Mouse (Mus musculus): ENCODE data around the gene Olfr765. TPM values are rescaled to one million over a fixed set of nuclear protein-coding genes. Genes with fewer than 3 reads are reported as not detected.
"Not testable (repeated sequence)": the region's sequence is repeated elsewhere in the genome, so short reads cannot be mapped to it uniquely, and the experiment has no call there.

The Olfr765 gene
- not detected for polyA plus RNA-seq (2021)

DNA sequence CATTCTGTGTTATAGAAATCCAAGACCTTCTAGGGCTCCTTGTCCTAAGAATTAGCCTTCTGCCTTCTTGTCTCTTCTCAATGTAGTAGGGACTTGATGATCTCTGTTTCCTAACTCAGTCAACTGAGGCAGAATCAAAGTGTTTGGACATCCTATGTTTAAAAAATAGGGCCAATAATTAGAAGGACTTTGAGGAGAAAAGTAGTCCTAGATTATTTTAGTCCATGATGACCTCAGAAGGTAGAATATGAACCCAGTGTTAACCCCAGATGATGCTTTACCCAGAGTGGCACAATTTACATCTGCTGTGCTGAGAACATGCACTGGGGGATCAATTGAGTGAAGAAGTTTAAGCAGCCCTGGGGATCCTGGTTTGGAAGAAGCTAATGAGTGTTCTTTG is at the start of gene Olfr765:
Gene Olfr765, minus strand, starts transcription at position 101 of the 400 bp plus-strand sequence.
- POLR2A ChIA-PET, CTCF ChIA-PET: not testable (repeated sequence)

GRCm38 (mm10) chr10:129099275-129099674 is 49.5 kb upstream of the Olfr765 start, which contains the start of gene Olfr768:
Gene Olfr768 (minus strand): TSS chr10:129099375.
- TF ChIP-seq CTCF (IDR thresholded peaks at IDR 0.05) = no peak
- POLR2A ChIA-PET = no interaction called here
- in situ Hi-C loops (cut with MboI; ENCODE audit: low pct_unique_long_range_greater_than_20kb) = no loop called here
- H3K27me3 ChIP-seq = no peaks in the 10 kb centered on the region
- DNase-seq (ENCODE audit: low read depth, low spot score) (no peak), ATAC-seq (no peak)
- CTCF ChIA-PET = interaction anchor here (1.4 kb wide), 1 partner anchor 18 kb away, joined by 3 read pairs; the partner anchor contains the start of gene Olfr769

More for the DNA sequence above, at the start of gene Olfr765:
- in situ Hi-C loops (cut with MboI; ENCODE audit: low pct_unique_long_range_greater_than_20kb); ATAC-seq; DNase-seq (ENCODE audit: low read depth, low spot score); H3K27me3 ChIP-seq: not testable (repeated sequence)

DNA sequence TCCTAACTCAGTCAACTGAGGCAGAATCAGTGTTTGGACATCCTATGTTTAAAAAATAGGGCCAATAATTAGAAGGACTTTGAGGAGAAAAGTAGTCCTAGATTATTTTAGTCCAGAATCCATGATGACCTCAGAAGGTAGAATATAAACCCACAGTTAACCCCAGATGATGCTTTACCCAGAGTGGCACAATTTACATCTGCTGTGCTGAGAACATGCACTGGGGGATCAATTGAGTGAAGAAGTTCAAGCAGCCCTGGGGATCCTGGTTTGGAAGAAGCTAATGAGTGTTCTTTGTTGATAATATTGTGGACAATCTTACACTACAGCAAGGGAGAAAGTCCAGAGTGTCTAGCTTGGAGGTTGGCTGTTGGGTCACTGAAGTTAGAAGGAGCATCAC is 33.0 kb upstream of the Olfr765 start, which contains the start of gene Olfr767:
Gene Olfr767, minus strand, starts transcription at position 101 of the 400 bp plus-strand sequence.
- in situ Hi-C loops (cut with MboI; ENCODE audit: low pct_unique_long_range_greater_than_20kb); POLR2A ChIA-PET; DNase-seq (ENCODE audit: low read depth, low spot score); H3K27me3 ChIP-seq; ATAC-seq; CTCF ChIA-PET: not testable (repeated sequence)

DNA sequence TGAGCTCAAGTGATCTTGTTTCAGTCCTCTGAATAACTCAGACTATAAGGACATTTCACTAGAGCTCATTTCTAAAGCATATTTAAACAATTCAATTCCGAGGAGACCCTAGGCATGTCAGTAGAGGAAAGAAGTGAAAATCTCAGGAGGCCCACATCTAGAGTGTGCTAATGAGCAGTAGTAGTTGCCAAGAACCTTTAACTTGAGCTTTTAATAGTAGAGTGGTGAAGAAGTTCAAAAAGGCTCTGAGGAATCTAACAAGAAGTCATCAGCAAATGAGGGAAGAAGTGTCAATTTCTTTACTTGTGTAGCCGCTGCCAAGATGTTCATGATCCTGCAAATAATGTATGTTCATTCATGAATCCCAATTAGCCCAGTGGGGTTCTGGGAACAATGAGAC is 19.1 kb upstream of the Olfr765 start, which contains the start of gene Olfr766-ps1:
Gene Olfr766-ps1, minus strand, starts transcription at position 101 of the 400 bp plus-strand sequence.
- DNase-seq (ENCODE audit: low read depth, low spot score) (no peak), ATAC-seq (no peak)
- ChIA-PET CTCF (no interaction called here), POLR2A (no interaction called here)
- peaks cover 6% of the 10 kb centered on the region for H3K27me3 ChIP-seq
- in situ Hi-C loops (cut with MboI; ENCODE audit: low pct_unique_long_range_greater_than_20kb) = no loop called here
- TF ChIP-seq CTCF (IDR thresholded peaks at IDR 0.05) = no peak

- in situ Hi-C loops (cut with MboI; ENCODE audit: low pct_unique_long_range_greater_than_20kb) = no loop called here
- no peak for DNase-seq (ENCODE audit: low read depth, low spot score)
- no peak for ATAC-seq
- POLR2A ChIA-PET = no interaction called here
- CTCF ChIA-PET = no interaction called here
- H3K27me3 ChIP-seq = peaks cover 17% of the 10 kb centered on the region
- no peak for TF ChIP-seq CTCF (IDR thresholded peaks at IDR 0.05)
Observed at GRCm38 (mm10) chr10:129039796-129040195, 10.0 kb downstream of the Olfr765 start, which contains the start of gene Olfr764-ps1. Gene Olfr764-ps1 (minus strand): TSS chr10:129039896.

DNA sequence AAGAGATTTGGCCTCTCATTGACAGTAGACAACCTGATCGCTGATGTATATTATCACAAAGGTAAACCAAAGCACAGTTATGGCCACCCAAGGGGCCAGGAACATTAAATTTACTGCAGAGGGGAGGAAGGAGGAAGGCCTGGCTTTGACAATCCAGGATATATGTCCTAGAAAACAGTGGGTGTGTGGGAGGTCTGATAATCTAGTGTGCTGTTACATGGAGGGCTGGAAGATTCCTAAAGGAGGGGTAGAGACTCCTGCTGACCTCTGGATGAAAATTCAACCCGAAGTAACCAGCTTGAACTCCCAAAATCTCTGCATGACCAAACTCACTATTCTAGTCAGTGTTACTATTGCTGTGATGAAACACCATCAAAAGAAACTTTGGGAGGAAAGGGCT is 21.5 kb downstream of the Olfr765 start:
- POLR2A ChIA-PET = no interaction called here
- ATAC-seq (no peak), DNase-seq (ENCODE audit: low read depth, low spot score) (no peak)
- peaks cover 22% of the 10 kb centered on the region for H3K27me3 ChIP-seq
- CTCF ChIA-PET = interaction anchor here (1.1 kb wide), 1 partner anchor 9 kb away, joined by 3 read pairs; no protein-coding TSS in a partner anchor
- TF ChIP-seq CTCF (IDR thresholded peaks at IDR 0.05) = no peak
- in situ Hi-C loops (cut with MboI; ENCODE audit: low pct_unique_long_range_greater_than_20kb) = loop anchor here (5.0 kb wide), 1 partner anchor 1064 kb away; no protein-coding TSS in a partner anchor

- ATAC-seq (peak; percentile 39), DNase-seq (ENCODE audit: low read depth, low spot score) (no peak)
- in situ Hi-C loops (cut with MboI; ENCODE audit: low pct_unique_long_range_greater_than_20kb) = loop anchor here (5.0 kb wide), 1 partner anchor 1066 kb away; no protein-coding TSS in a partner anchor
- ChIA-PET POLR2A (no interaction called here), CTCF (interaction anchor here (1.0 kb wide), 1 partner anchor 10 kb away, joined by 3 read pairs; no protein-coding TSS in a partner anchor)
- H3K27me3 ChIP-seq = peaks cover 16% of the 10 kb centered on the region
- TF ChIP-seq CTCF (IDR thresholded peaks at IDR 0.05) = peak; percentile 74
Observed at GRCm38 (mm10) chr10:129026018-129026662, 23.7 kb downstream of the Olfr765 start.

GRCm38 (mm10) chr10:129023319-129023718 is 26.5 kb downstream of the Olfr765 start:
- H3K27me3 ChIP-seq = no peaks in the 10 kb centered on the region
- ATAC-seq = no peak
- POLR2A ChIA-PET = no interaction called here
- no peak for DNase-seq (ENCODE audit: low read depth, low spot score)
- CTCF ChIA-PET = no interaction called here
- TF ChIP-seq CTCF (IDR thresholded peaks at IDR 0.05) = peak; percentile 37
- in situ Hi-C loops (cut with MboI; ENCODE audit: low pct_unique_long_range_greater_than_20kb) = no loop called here

DNA sequence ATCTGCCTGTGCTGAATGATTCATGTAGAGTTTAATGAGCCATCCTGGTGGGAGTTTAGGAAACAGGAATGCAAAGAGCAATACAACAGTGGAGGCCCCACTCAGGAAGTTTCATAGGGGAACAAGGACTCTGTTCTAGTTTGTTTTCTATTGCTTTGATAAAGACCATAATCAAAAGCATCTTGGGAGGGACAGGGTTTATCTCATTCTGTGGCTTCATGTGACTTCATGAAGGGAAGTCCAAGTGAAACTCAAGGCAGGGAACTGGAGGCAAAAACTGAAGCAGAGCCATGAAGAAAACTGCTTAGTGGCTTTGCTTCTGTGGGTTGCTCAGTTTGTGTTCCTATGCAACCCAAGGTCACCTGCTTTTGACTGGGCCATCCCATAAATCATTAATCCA is 35.3 kb downstream of the Olfr765 start:
- DNase-seq (ENCODE audit: low read depth, low spot score) = no peak
- no peak for TF ChIP-seq CTCF (IDR thresholded peaks at IDR 0.05)
- ATAC-seq = no peak
- CTCF ChIA-PET = interaction anchor here (1.6 kb wide), 1 partner anchor 8 kb away, joined by 3 read pairs; no protein-coding TSS in a partner anchor
- POLR2A ChIA-PET = no interaction called here
- in situ Hi-C loops (cut with MboI; ENCODE audit: low pct_unique_long_range_greater_than_20kb) = no loop called here
- no peaks in the 10 kb centered on the region for H3K27me3 ChIP-seq

- POLR2A ChIA-PET; DNase-seq (ENCODE audit: low read depth, low spot score); H3K27me3 ChIP-seq; in situ Hi-C loops (cut with MboI; ENCODE audit: low pct_unique_long_range_greater_than_20kb); CTCF ChIA-PET: not testable (repeated sequence)
- ATAC-seq = peak; percentile 96
Observed at GRCm38 (mm10) chr10:129011511-129011910, 38.3 kb downstream of the Olfr765 start.

DNA sequence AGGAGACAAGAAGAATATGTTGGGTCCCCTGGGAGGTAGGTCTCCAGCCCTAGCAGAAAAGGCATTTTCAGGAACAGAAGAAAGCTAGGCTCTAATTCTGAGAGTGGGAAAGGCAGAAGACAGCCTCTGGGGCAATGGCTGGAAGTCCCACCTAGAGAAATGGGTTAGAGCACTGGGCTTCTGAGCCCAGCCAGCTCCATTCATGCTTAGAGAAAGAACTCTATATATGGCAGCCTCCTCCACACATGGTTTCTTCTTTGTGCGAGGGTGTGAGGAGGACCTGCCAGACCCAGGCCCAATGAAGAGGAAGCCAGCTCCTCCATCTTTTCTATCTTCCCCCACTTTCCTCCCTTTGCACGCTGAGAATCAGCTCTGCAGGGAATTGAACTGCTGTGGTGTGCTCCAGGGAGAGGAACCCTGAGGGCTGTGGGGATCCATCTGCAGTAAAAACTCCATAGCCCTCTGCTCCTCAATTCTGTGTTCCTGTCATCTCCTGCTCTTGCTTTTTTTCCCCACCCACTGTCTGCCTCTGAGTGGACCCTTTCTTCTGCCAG is 39.4 kb downstream of the Olfr765 start, which contains the start of gene Olfr763:
Gene Olfr763, plus strand, starts transcription at position 504 of the 554 bp plus-strand sequence.
- in situ Hi-C loops (cut with MboI; ENCODE audit: low pct_unique_long_range_greater_than_20kb) = no loop called here
- POLR2A ChIA-PET = no interaction called here
- DNase-seq (ENCODE audit: low read depth, low spot score) (no peak), ATAC-seq (no peak)
- H3K27me3 ChIP-seq = no peaks in the 10 kb centered on the region
- no peak for TF ChIP-seq CTCF (IDR thresholded peaks at IDR 0.05)
- CTCF ChIA-PET = interaction anchor here (0.8 to 1.1 kb wide), 2 partner anchors 20 to 21 kb away, joined by 3 read pairs; partner anchors contain the start of gene Olfr9

Measured in Patski (cell line).